Mouse (Mus musculus) heart, embryonic 11.5 days (tissue): ENCODE data around the gene Map4k3. TPM values are rescaled to one million over a fixed set of nuclear protein-coding genes. Genes with fewer than 3 reads are reported as not detected.
"Not testable (repeated sequence)": the region's sequence is repeated elsewhere in the genome, so short reads cannot be mapped to it uniquely, and the experiment has no call there.

Source experiments
- ATAC-seq: fragments of 200-750 bp; cut with Nextera tagmentation; replicated peaks from 2 replicates; pipeline ENCODE4 v1.8.0; 2017; ENCODE audit warnings: moderate library complexity; ENCODE audit not compliant: insufficient number of reproducible peaks, low FRiP score, low TSS enrichment
- H3K27ac ChIP-seq: fragments of 300-500 bp; sonication (generic); 2 replicates; pipeline ENCODE4 v1.5.1; 2014; ENCODE audit warnings: mild to moderate bottlenecking, low read depth, low read length
- H3K27me3 ChIP-seq: fragments of 300-500 bp; sonication (generic); 2 replicates; pipeline ENCODE4 v1.6.1; 2014; ENCODE audit warnings: mild to moderate bottlenecking, low read length, mixed read lengths; ENCODE audit not compliant: control insufficient read depth, insufficient read depth
- H3K36me3 ChIP-seq: fragments of 300-500 bp; sonication (generic); 2 replicates; pipeline ENCODE4 v1.6.1; 2014; ENCODE audit warnings: mild to moderate bottlenecking, low read length, moderate library complexity, mixed read lengths; ENCODE audit not compliant: control insufficient read depth, insufficient read depth
- H3K4me1 ChIP-seq: fragments of 300-500 bp; sonication (generic); 2 replicates; pipeline ENCODE4 v1.6.1; 2014; ENCODE audit warnings: low read length; ENCODE audit not compliant: control insufficient read depth, insufficient read depth
- H3K4me2 ChIP-seq: fragments of 300-500 bp; sonication (generic); 2 replicates; pipeline ENCODE4 v1.6.1; 2014; ENCODE audit warnings: mild to moderate bottlenecking, moderate library complexity
- H3K4me3 ChIP-seq: fragments of 300-500 bp; sonication (generic); 2 replicates; pipeline ENCODE4 v1.5.1; 2014; ENCODE audit warnings: low read depth, low read length
- H3K9ac ChIP-seq: fragments of 300-500 bp; sonication (generic); 2 replicates; pipeline ENCODE4 v1.6.1; 2014; ENCODE audit warnings: mild to moderate bottlenecking, low read depth, low read length, moderate library complexity
- H3K9me3 ChIP-seq: fragments of 300-500 bp; sonication (generic); replicated peaks from 2 replicates; pipeline ENCODE4 v1.6.1; 2016; ENCODE audit warnings: low read length; ENCODE audit not compliant: control insufficient read depth
- WGBS: fragments of 180-500 bp; shearing (Covaris S2); extraction: QIAGEN DNeasy Blood & Tissue Kit; methylation state at CpG from one replicate; pipeline ENCODE4 v1.1.7; 2014; ENCODE audit not compliant: insufficient replicate concordance; 5-methylcytosine and 5-hydroxymethylcytosine counted together
- polyA plus RNA-seq: library from polyadenylated mRNA; unstranded; fragments of >200 nt; fragmentation: Nextera tagmentation; extraction: Ambion mirVana; gene quantifications from 2 replicates; pipeline ENCODE4 v1.2.1, GENCODE M21; 2014

Gene Map4k3
- polyA plus RNA-seq, 1 experiment from 2014 or later = 20.4 TPM

- Histone ChIP-seq H3K4me1 (peaks cover 5% of the 10 kb centered on the region; the same call in 1 of the 2 replicates), H3K27me3 (no peaks in the 10 kb centered on the region), H3K36me3 (no peaks in the 10 kb centered on the region), H3K9ac (no peak overlapping the region), H3K27ac (no peak overlapping the region), H3K9me3 (no peaks in the 10 kb centered on the region), H3K4me3 (no peak overlapping the region), H3K4me2 (no peak overlapping the region)
- no peak for ATAC-seq
- 51% methylated on average over 6 of the region's 6 CpGs for WGBS
Measured at GRCm38 (mm10) chr17:80734700-80735099, 6.4 kb upstream of the Map4k3 start.

GRCm38 (mm10) chr17:80733121-80733800 is 5.0 kb upstream of the Map4k3 start:
- Histone ChIP-seq H3K36me3 (no peaks in the 10 kb centered on the region), H3K27me3 (no peaks in the 10 kb centered on the region), H3K27ac (no peak overlapping the region), H3K4me3 (no peak overlapping the region), H3K4me1 (peaks cover 13% of the 10 kb centered on the region), H3K9ac (no peak overlapping the region), H3K4me2 (no peak overlapping the region), H3K9me3 (no peaks in the 10 kb centered on the region)
- no peak for ATAC-seq
- 70% methylated on average over 12 of the region's 12 CpGs for WGBS

DNA sequence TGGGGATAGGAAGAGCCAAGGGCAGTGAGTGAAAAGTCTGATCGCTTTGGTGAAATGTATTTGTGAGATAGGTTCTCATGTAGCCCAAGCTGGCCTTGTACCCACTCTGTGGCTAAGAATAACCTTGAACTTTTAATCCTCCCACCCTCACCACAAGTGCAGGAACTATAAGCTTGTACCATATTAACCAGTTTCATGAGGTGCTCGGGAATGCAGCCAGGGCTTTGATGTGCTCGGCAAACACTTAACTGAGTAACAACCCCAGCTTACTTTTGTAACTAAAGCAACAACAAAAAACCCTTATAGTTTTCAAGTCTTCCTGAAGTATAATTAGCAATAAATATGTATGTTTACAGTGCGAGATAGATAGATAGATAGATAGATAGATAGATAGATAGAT is 4.0 kb upstream of the Map4k3 start:
- no peak for ATAC-seq
- H3K27ac ChIP-seq = no peak overlapping the region
- WGBS = 76% methylated on average over 4 of the region's 4 CpGs

DNA sequence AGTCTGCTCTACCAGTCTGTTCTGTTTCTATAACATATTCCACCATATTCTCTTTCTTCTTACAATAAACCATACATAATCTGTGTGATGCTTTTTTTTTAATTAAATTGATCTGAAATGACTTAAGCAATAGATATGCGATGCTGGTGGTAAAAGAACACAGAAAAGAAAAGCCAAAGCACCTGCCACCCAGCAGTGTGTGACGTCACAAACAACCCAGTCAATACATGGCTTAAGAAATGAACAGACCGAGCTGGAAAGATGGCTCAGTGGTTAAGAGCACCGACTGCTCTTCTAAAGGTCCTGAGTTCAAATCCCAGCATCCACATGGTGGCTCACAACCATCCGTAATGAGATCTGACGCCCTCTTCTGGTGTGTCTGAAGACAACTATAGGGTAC is 2.0 kb upstream of the Map4k3 start:
- not testable (repeated sequence) for H3K4me3 ChIP-seq, H3K9me3 ChIP-seq, H3K4me2 ChIP-seq, ATAC-seq, H3K27me3 ChIP-seq, H3K9ac ChIP-seq, H3K36me3 ChIP-seq
- Histone ChIP-seq H3K27ac (0 out of 2 replicates have a peak overlapping the region, but pooled peaks have one; percentile 54), H3K4me1 (peaks cover 20% of the 10 kb centered on the region)
- WGBS = 82% methylated on average over 6 of the region's 6 CpGs

More for the DNA sequence above, 4.0 kb upstream of the Map4k3 start:
- Histone ChIP-seq H3K9me3 (no peaks in the 10 kb centered on the region), H3K27me3 (no peaks in the 10 kb centered on the region), H3K4me2 (no peak overlapping the region), H3K4me1 (peaks cover 13% of the 10 kb centered on the region), H3K4me3 (no peak overlapping the region), H3K9ac (no peak overlapping the region), H3K36me3 (no peaks in the 10 kb centered on the region)

DNA sequence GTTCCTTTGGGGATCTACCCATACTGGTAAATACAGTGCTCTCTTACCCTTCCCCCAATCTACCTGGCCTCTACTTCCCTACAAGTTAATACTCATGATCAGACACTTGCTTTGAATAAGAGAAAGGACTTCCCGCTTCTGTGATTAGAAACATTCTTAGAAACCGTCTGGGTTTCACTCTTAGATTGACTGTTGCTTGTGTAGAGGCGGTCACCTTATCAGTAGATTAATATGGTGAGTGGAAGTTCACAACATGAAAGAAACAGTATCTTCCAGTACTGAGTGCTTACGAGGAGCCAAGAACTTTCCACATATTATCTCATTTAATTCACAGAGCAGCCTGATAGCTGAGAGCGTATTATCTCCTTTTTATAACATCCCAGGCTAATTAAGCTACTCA is 1.5 kb upstream of the Map4k3 start:
- Histone ChIP-seq H3K9me3 (no peaks in the 10 kb centered on the region), H3K4me2 (no peak overlapping the region), H3K9ac (no peak overlapping the region), H3K27me3 (no peaks in the 10 kb centered on the region), H3K4me1 (peaks cover 20% of the 10 kb centered on the region), H3K27ac (peak overlapping the region; percentile 54; the same call in 1 of the 2 replicates), H3K4me3 (no peak overlapping the region), H3K36me3 (no peaks in the 10 kb centered on the region)
- no peak for ATAC-seq
- WGBS = 29% methylated on average over 5 of the region's 5 CpGs

- Histone ChIP-seq H3K4me2 (peak overlapping the region; percentile 85), H3K27ac (peak overlapping the region; percentile 66), H3K9ac (no peak overlapping the region), H3K9me3 (no peaks in the 10 kb centered on the region), H3K36me3 (no peaks in the 10 kb centered on the region), H3K27me3 (no peaks in the 10 kb centered on the region), H3K4me3 (peak overlapping the region; percentile 75), H3K4me1 (peaks cover 26% of the 10 kb centered on the region)
- WGBS = 17% methylated on average over 9 of the region's 9 CpGs
- no peak for ATAC-seq
Measured at GRCm38 (mm10) chr17:80729080-80729749, 930 bp upstream of the Map4k3 start.

DNA sequence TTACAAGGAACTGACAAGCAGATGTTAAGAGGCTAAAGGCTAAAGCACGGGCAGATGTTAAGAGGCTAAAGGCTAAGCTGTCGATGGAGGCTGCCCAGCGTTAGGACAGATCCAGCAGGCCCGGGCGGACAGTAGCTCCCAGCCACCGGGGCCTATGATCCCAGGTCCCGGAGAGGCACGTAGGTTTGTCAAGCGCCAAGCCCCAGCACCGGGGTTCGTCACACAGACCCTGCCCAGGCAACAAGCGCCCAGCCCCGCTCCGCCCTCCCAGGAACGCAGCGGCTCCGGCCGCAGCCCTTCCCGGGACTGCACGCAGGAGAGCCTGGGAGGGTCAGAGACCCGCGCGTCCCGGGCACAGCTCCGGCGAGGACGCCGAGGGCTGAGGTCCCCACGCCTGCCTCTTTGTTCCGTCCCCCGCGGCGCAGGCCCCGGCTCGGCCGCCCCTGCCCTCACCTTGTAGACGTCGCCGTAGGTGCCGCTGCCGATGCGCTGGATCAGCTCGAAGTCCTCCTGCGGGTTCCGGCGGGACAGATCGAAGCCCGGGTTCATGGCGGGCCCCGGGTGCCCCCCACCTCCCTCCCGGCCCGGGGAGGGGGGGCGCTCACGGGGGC is 839 bp downstream of the Map4k3 start:
- ATAC-seq = peak; percentile 67
- WGBS = under 1% methylated on average over 50 of the region's 54 CpGs
- H3K4me2 ChIP-seq = peak overlapping the region; percentile 85

DNA sequence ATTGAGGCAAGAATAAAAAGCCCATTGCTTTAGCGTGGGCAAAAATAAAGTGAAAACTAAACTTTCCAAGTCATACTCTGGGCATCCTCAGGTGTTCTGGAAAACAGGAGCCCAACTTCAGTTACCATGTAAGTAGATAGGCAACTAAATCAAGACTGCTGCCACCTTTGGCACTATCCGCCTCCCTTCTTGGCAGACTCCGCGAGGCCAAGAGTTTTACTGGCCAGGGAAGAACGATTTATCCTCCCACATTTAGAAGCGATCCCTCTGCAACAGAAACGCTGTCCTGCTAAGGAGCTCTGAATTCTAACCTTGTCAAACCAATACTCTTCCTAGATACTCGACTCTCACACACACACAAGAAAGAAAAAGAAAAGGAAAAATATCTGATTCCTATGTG is 1.5 kb downstream of the Map4k3 start:
- H3K4me2 ChIP-seq = peak overlapping the region; percentile 85
- H3K4me1 ChIP-seq = peaks cover 33% of the 10 kb centered on the region
- H3K27ac ChIP-seq = no peak overlapping the region

More for the DNA sequence above, 839 bp downstream of the Map4k3 start:
- Histone ChIP-seq H3K27me3 (no peaks in the 10 kb centered on the region), H3K27ac (peak overlapping the region; percentile 98), H3K9ac (peak overlapping the region; percentile 88), H3K9me3 (no peaks in the 10 kb centered on the region), H3K36me3 (no peaks in the 10 kb centered on the region), H3K4me1 (peaks cover 28% of the 10 kb centered on the region), H3K4me3 (peak overlapping the region; percentile 75)

More for the DNA sequence above, 1.5 kb downstream of the Map4k3 start:
- Histone ChIP-seq H3K36me3 (no peaks in the 10 kb centered on the region), H3K27me3 (no peaks in the 10 kb centered on the region), H3K9me3 (no peaks in the 10 kb centered on the region), H3K4me3 (peak overlapping the region; percentile 75), H3K9ac (peak overlapping the region; percentile 88)
- WGBS = 15% methylated on average over 8 of the region's 8 CpGs
- ATAC-seq = no peak
